Mouse (Mus musculus): Measurements from ENCODE around the gene Mrpl43.

GRCm38 (mm10) chr19:45021362-45021761 is 15.1 kb upstream of the Mrpl43 start:
- TF ChIP-seq RCOR1 (conservative IDR thresholded peaks at IDR 0.05; ENCODE audit: low read depth, low read length), result no peak
- TF ChIP-seq EP300 (IDR thresholded peaks at IDR 0.05; ENCODE audit: low read length), result no peak
- TF ChIP-seq CTCF (conservative IDR thresholded peaks at IDR 0.05 in 1 of 2, IDR thresholded peaks at IDR 0.05 in 1 of 2; ENCODE audit: low read depth in 2 of 2, low read length in 2 of 2), result no peak
- TF ChIP-seq POLR2A (IDR thresholded peaks at IDR 0.05; ENCODE audit: low read depth, low read length), result no peak
- no peak for TF ChIP-seq ZNF384 (IDR thresholded peaks at IDR 0.05; ENCODE audit: low read depth, low read length)
- no peak for TF ChIP-seq CHD1 (IDR thresholded peaks at IDR 0.05; ENCODE audit: low read depth, low read length)
- no peak for TF ChIP-seq ELF1 (IDR thresholded peaks at IDR 0.05; ENCODE audit: low read depth, low read length)

Measured in CH12.LX (cell line).